Mouse (Mus musculus) kidney, postnatal 4 days (tissue): ENCODE results near the gene Rps11.
"Not testable (repeated sequence)": the region's sequence is repeated elsewhere in the genome, so short reads cannot be mapped to it uniquely, and the experiment has no call there.

Source experiments
- DNase-seq, 2 experiments: peaks; one replicate each; pipeline ENCODE4 v3.0.0; 2021; ENCODE audit warnings: mixed read lengths in 2 of 2

Gene Rps11

GRCm38 (mm10) chr7:45106441-45106840 lies 17.8 kb downstream of the Rps11 start:
- DNase-seq, result no peak

GRCm38 (mm10) chr7:45105491-45105890 lies 18.7 kb downstream of the Rps11 start:
- no peak for DNase-seq

GRCm38 (mm10) chr7:45104941-45105340 lies 19.3 kb downstream of the Rps11 start:
- DNase-seq, result no peak

GRCm38 (mm10) chr7:45103652-45104180 lies 20.5 kb downstream of the Rps11 start, which contains the start of gene Fcgrt:
Fcgrt (minus strand) TSS chr7:45103851.
- peak; percentile 89 to 94 for DNase-seq

- peak; percentile 53 to 70 for DNase-seq
Measured at GRCm38 (mm10) chr7:45102940-45103585, 21.2 kb downstream of the Rps11 start.

GRCm38 (mm10) chr7:45102441-45102840 lies 21.8 kb downstream of the Rps11 start:
- DNase-seq, result no peak

- DNase-seq, result no peak
Measured at GRCm38 (mm10) chr7:45100046-45100445, 24.2 kb downstream of the Rps11 start.

GRCm38 (mm10) chr7:45098541-45099240 lies 25.5 kb downstream of the Rps11 start:
- DNase-seq, result peak in 1 of 2 experiments; percentile 49

GRCm38 (mm10) chr7:45097479-45097878 lies 26.8 kb downstream of the Rps11 start:
- no peak for DNase-seq

- DNase-seq, result not testable (repeated sequence)
Measured at GRCm38 (mm10) chr7:45095965-45096364, 28.3 kb downstream of the Rps11 start.

GRCm38 (mm10) chr7:45095367-45095766 lies 28.9 kb downstream of the Rps11 start:
- DNase-seq, result no peak

- DNase-seq, result peak; percentile 55 to 65
Measured at GRCm38 (mm10) chr7:45094121-45094520, 30.1 kb downstream of the Rps11 start.

- DNase-seq, result peak; percentile 60 to 66
Measured at GRCm38 (mm10) chr7:45093516-45093905, 30.7 kb downstream of the Rps11 start.

- DNase-seq, result no peak
Measured at GRCm38 (mm10) chr7:45092828-45093515, 31.3 kb downstream of the Rps11 start.

GRCm38 (mm10) chr7:45092048-45092447 lies 32.2 kb downstream of the Rps11 start, which contains the start of gene Rcn3:
Rcn3 (minus strand) TSS chr7:45092221.
- peak; percentile 93 to 96 for DNase-seq

- peak; percentile 69 to 78 for DNase-seq
Measured at GRCm38 (mm10) chr7:45091001-45091990, 32.9 kb downstream of the Rps11 start.

GRCm38 (mm10) chr7:45090251-45090977 lies 33.8 kb downstream of the Rps11 start:
- DNase-seq, result peak in 1 of 2 experiments; percentile 37

GRCm38 (mm10) chr7:45088597-45088996 lies 35.6 kb downstream of the Rps11 start:
- DNase-seq, result no peak

GRCm38 (mm10) chr7:45086084-45086483 lies 38.2 kb downstream of the Rps11 start:
- no peak for DNase-seq

- DNase-seq, result no peak
Measured at GRCm38 (mm10) chr7:45083300-45083890, 40.8 kb downstream of the Rps11 start.
